Mouse (Mus musculus): ENCODE data around the gene Rnh1. TPM values are rescaled to one million over a fixed set of nuclear protein-coding genes. Genes with fewer than 3 reads are reported as not detected.

Rnh1 gene
- total and polyA plus RNA-seq, 3 experiments = 12.6 to 40.6 (median 16.3) TPM

DNA sequence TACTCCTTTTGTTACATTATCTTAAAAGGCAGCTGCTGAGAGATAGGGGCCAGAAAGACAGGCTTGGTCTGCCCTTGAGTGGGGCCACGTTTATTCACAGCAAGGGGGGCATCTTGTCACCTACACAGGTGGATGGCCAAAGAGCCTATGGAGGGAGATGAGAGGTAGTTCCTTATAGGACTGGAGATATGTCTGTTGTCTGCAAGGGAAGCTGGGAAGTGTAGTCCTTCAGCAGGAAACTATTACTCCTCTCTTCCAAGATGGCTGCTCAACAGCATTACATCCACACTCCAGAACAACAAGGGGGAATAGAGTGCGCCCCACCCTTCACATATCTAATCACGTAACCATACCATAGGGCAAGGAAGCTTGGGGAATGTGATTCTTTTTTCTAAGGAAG lies 53.2 kb downstream of the Rnh1 start:
- ATAC-seq (ENCODE audit: extremely low read depth, insufficient number of reproducible peaks, low FRiP score, poor library complexity, severe bottlenecking) (no peak), DNase-seq (ENCODE audit: low spot score) (no peak)
- H3K27me3 ChIP-seq (ENCODE audit: insufficient read depth, low read length) = peaks cover 37% of the 10 kb centered on the region
- no peak overlapping the region for H3K4me3 ChIP-seq (ENCODE audit: low read depth, low read length)
- H3K4me1 ChIP-seq (ENCODE audit: insufficient read depth, low read depth, low read length) = peaks cover 36% of the 10 kb centered on the region
- TF ChIP-seq CTCF (IDR thresholded peaks at IDR 0.05; ENCODE audit: low read depth, low read length) (no peak), TAL1 (conservative IDR thresholded peaks at IDR 0.05; ENCODE audit: low read depth, low read length) (no peak), GATA2 (IDR thresholded peaks at IDR 0.05; ENCODE audit: borderline replicate concordance, low read depth, low read length) (no peak), GATA1 (IDR thresholded peaks at IDR 0.05; ENCODE audit: borderline replicate concordance, low read length) (no peak), POLR2AphosphoS5 (IDR thresholded peaks at IDR 0.05; ENCODE audit: insufficient replicate concordance, low read depth, low read length) (no peak)
- no peaks in the 10 kb centered on the region for H3K36me3 ChIP-seq (replicated peaks)
- H3K9me3 ChIP-seq (replicated peaks) = no peaks in the 10 kb centered on the region

DNA sequence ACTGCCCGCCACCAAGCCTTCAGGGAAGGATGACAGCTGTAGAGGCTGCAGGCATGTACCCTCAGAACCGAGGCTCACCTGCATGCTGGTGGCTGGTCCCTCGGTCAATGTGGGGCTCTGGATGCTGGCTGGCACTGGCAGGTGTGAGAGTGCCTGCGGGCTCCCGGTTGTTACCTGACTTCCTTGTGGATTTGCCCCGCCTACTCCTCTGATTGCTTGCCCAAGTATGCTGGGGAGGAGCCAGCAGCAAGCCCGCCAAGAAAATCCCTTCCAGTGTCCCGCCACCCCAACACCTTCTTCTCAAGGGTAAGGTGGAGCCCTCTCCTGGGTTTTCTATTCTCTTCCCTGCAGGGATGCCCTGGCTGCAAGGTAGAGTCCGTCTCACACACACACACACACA lies 55.0 kb downstream of the Rnh1 start, which contains the start of gene Ano9:
Gene Ano9, minus strand, starts transcription at position 171 of the 400 bp plus-strand sequence.
- no peak for ATAC-seq (ENCODE audit: extremely low read depth, insufficient number of reproducible peaks, low FRiP score, poor library complexity, severe bottlenecking)
- H3K27me3 ChIP-seq (ENCODE audit: insufficient read depth, low read length) = peaks cover 50% of the 10 kb centered on the region
- no peak for TF ChIP-seq POLR2AphosphoS5 (IDR thresholded peaks at IDR 0.05; ENCODE audit: insufficient replicate concordance, low read depth, low read length)
- no peak for TF ChIP-seq GATA1 (IDR thresholded peaks at IDR 0.05; ENCODE audit: borderline replicate concordance, low read length)
- no peak for TF ChIP-seq TAL1 (conservative IDR thresholded peaks at IDR 0.05; ENCODE audit: low read depth, low read length)
- TF ChIP-seq CTCF (IDR thresholded peaks at IDR 0.05; ENCODE audit: low read depth, low read length) = no peak
- TF ChIP-seq GATA2 (IDR thresholded peaks at IDR 0.05; ENCODE audit: borderline replicate concordance, low read depth, low read length) = no peak
- H3K9me3 ChIP-seq (replicated peaks) = no peaks in the 10 kb centered on the region
- no peak within 1 kb of the TSS for H3K4me3 ChIP-seq (ENCODE audit: low read depth, low read length)
- H3K36me3 ChIP-seq (replicated peaks) = no peaks in the 10 kb centered on the region
- no peak for DNase-seq (ENCODE audit: low spot score)
- H3K4me1 ChIP-seq (ENCODE audit: insufficient read depth, low read depth, low read length) = peaks cover 26% of the 10 kb centered on the region

GRCm38 (mm10) chr7:141115874-141116273 lies 56.8 kb downstream of the Rnh1 start:
- peaks cover 16% of the 10 kb centered on the region for H3K4me1 ChIP-seq (ENCODE audit: insufficient read depth, low read depth, low read length)
- H3K4me3 ChIP-seq (ENCODE audit: low read depth, low read length) = no peak overlapping the region
- no peak for DNase-seq (ENCODE audit: low spot score)
- no peaks in the 10 kb centered on the region for H3K9me3 ChIP-seq (replicated peaks)
- peaks cover 58% of the 10 kb centered on the region for H3K27me3 ChIP-seq (ENCODE audit: insufficient read depth, low read length)
- no peaks in the 10 kb centered on the region for H3K36me3 ChIP-seq (replicated peaks)
- no peak for ATAC-seq (ENCODE audit: extremely low read depth, insufficient number of reproducible peaks, low FRiP score, poor library complexity, severe bottlenecking)
- TF ChIP-seq GATA2 (IDR thresholded peaks at IDR 0.05; ENCODE audit: borderline replicate concordance, low read depth, low read length) (no peak), CTCF (IDR thresholded peaks at IDR 0.05; ENCODE audit: low read depth, low read length) (no peak), TAL1 (conservative IDR thresholded peaks at IDR 0.05; ENCODE audit: low read depth, low read length) (no peak), GATA1 (IDR thresholded peaks at IDR 0.05; ENCODE audit: borderline replicate concordance, low read length) (no peak), POLR2AphosphoS5 (IDR thresholded peaks at IDR 0.05; ENCODE audit: insufficient replicate concordance, low read depth, low read length) (no peak)

Other genes with a start within 250 kb of the Rnh1 start
Only the 20 nearest of the 27 such genes appear.
- gene Ifitm3, start 162.1 kb downstream of the Rnh1 start, total RNA-seq (2014; fragmentation: Nextera tagmentation) = not detected in 2 replicates
- not detected in 2 replicates for gene Ifitm3, start 162.1 kb downstream of the Rnh1 start, total RNA-seq (2017)
- not detected in 2 replicates for gene Ifitm3, start 162.1 kb downstream of the Rnh1 start, polyA plus RNA-seq (2012)
- not detected in 2 replicates for gene Ifitm6, start 154.9 kb downstream of the Rnh1 start, total RNA-seq (2014; fragmentation: Nextera tagmentation)
- not detected in 2 replicates for gene Ifitm6, start 154.9 kb downstream of the Rnh1 start, total RNA-seq (2017)
- not detected in 2 replicates for gene Ifitm6, start 154.9 kb downstream of the Rnh1 start, polyA plus RNA-seq (2012)
- not detected in 2 replicates for gene Gm17387, start 143.7 kb downstream of the Rnh1 start, total RNA-seq (2014; fragmentation: Nextera tagmentation)
- gene Gm17387, start 143.7 kb downstream of the Rnh1 start, total RNA-seq (2017) = not detected in 2 replicates
- gene Gm17387, start 143.7 kb downstream of the Rnh1 start, polyA plus RNA-seq (2012) = not detected in 2 replicates
- not detected in 2 replicates for gene B4galnt4, start 111.8 kb downstream of the Rnh1 start, total RNA-seq (2014; fragmentation: Nextera tagmentation)
- gene B4galnt4, start 111.8 kb downstream of the Rnh1 start, total RNA-seq (2017) = 0.06 TPM in 1 of 2 replicates, not detected in the other
- not detected in 2 replicates for gene B4galnt4, start 111.8 kb downstream of the Rnh1 start, polyA plus RNA-seq (2012)
- not detected in 2 replicates for gene Pkp3, start 94.6 kb downstream of the Rnh1 start, total RNA-seq (2014; fragmentation: Nextera tagmentation)
- not detected in 2 replicates for gene Pkp3, start 94.6 kb downstream of the Rnh1 start, total RNA-seq (2017)
- not detected in 2 replicates for gene Pkp3, start 94.6 kb downstream of the Rnh1 start, polyA plus RNA-seq (2012)
- gene Sigirr, start 72.3 kb downstream of the Rnh1 start, total RNA-seq (2014; fragmentation: Nextera tagmentation) = 2.9 and 6.7 TPM in 2 replicates
- 6.1 and 8.6 TPM in 2 replicates for gene Sigirr, start 72.3 kb downstream of the Rnh1 start, total RNA-seq (2017)
- 6.2 and 6.9 TPM in 2 replicates for gene Sigirr, start 72.3 kb downstream of the Rnh1 start, polyA plus RNA-seq (2012)
- 0.23 TPM in 1 of 2 replicates, not detected in the other for gene Ano9, start 55.1 kb downstream of the Rnh1 start, total RNA-seq (2014; fragmentation: Nextera tagmentation)
- gene Ano9, start 55.1 kb downstream of the Rnh1 start, total RNA-seq (2017) = 0.06 and 1.7 TPM in 2 replicates
- not detected in 2 replicates for gene Ano9, start 55.1 kb downstream of the Rnh1 start, polyA plus RNA-seq (2012)
- gene Ptdss2, start 50.5 kb downstream of the Rnh1 start, total RNA-seq (2014; fragmentation: Nextera tagmentation) = 10.2 and 43.3 TPM in 2 replicates
- gene Ptdss2, start 50.5 kb downstream of the Rnh1 start, total RNA-seq (2017) = 3.9 and 4.5 TPM in 2 replicates
- 29.4 and 45.3 TPM in 2 replicates for gene Ptdss2, start 50.5 kb downstream of the Rnh1 start, polyA plus RNA-seq (2012)
- gene Hras, start 21.1 kb upstream of the Rnh1 start, total RNA-seq (2014; fragmentation: Nextera tagmentation) = 30.3 and 32.7 TPM in 2 replicates
- gene Hras, start 21.1 kb upstream of the Rnh1 start, total RNA-seq (2017) = 29.3 and 31.5 TPM in 2 replicates
- gene Hras, start 21.1 kb upstream of the Rnh1 start, polyA plus RNA-seq (2012) = 31.1 and 38.9 TPM in 2 replicates
- 2.3 and 2.8 TPM in 2 replicates for gene Lrrc56, start 21.3 kb upstream of the Rnh1 start, total RNA-seq (2014; fragmentation: Nextera tagmentation)
- gene Lrrc56, start 21.3 kb upstream of the Rnh1 start, total RNA-seq (2017) = 1.3 and 2.7 TPM in 2 replicates
- gene Lrrc56, start 21.3 kb upstream of the Rnh1 start, polyA plus RNA-seq (2012) = 3.3 and 4.0 TPM in 2 replicates
- gene Lmntd2, start 41.2 kb upstream of the Rnh1 start, total RNA-seq (2014; fragmentation: Nextera tagmentation) = 1.6 and 2.2 TPM in 2 replicates
- 0.52 and 0.93 TPM in 2 replicates for gene Lmntd2, start 41.2 kb upstream of the Rnh1 start, total RNA-seq (2017)
- 0.42 and 0.49 TPM in 2 replicates for gene Lmntd2, start 41.2 kb upstream of the Rnh1 start, polyA plus RNA-seq (2012)
- 15.6 and 51.8 TPM in 2 replicates for gene Rassf7, start 43.0 kb upstream of the Rnh1 start, total RNA-seq (2014; fragmentation: Nextera tagmentation)
- gene Rassf7, start 43.0 kb upstream of the Rnh1 start, total RNA-seq (2017) = 4.9 and 8.9 TPM in 2 replicates
- 14.1 and 16.8 TPM in 2 replicates for gene Rassf7, start 43.0 kb upstream of the Rnh1 start, polyA plus RNA-seq (2012)
- 73.1 and 77.4 TPM in 2 replicates for gene Phrf1, start 55.9 kb upstream of the Rnh1 start, total RNA-seq (2014; fragmentation: Nextera tagmentation)
- 45.1 and 61.4 TPM in 2 replicates for gene Phrf1, start 55.9 kb upstream of the Rnh1 start, total RNA-seq (2017)
- 159 and 173 TPM in 2 replicates for gene Phrf1, start 55.9 kb upstream of the Rnh1 start, polyA plus RNA-seq (2012)
- gene Irf7, start 93.6 kb upstream of the Rnh1 start, total RNA-seq (2014; fragmentation: Nextera tagmentation) = 1.6 and 2.5 TPM in 2 replicates
- 6.2 and 6.8 TPM in 2 replicates for gene Irf7, start 93.6 kb upstream of the Rnh1 start, total RNA-seq (2017)
- 12.9 and 17.6 TPM in 2 replicates for gene Irf7, start 93.6 kb upstream of the Rnh1 start, polyA plus RNA-seq (2012)
- not detected in 2 replicates for gene Cdhr5, start 103.9 kb upstream of the Rnh1 start, total RNA-seq (2014; fragmentation: Nextera tagmentation)
- 0.05 TPM in 1 of 2 replicates, not detected in the other for gene Cdhr5, start 103.9 kb upstream of the Rnh1 start, total RNA-seq (2017)
- gene Cdhr5, start 103.9 kb upstream of the Rnh1 start, polyA plus RNA-seq (2012) = not detected in 2 replicates
- gene Sct, start 106.3 kb upstream of the Rnh1 start, total RNA-seq (2014; fragmentation: Nextera tagmentation) = not detected in 2 replicates
- gene Sct, start 106.3 kb upstream of the Rnh1 start, total RNA-seq (2017) = not detected in 2 replicates
- not detected in 2 replicates for gene Sct, start 106.3 kb upstream of the Rnh1 start, polyA plus RNA-seq (2012)
- not detected in 2 replicates for gene Drd4, start 119.1 kb upstream of the Rnh1 start, total RNA-seq (2014; fragmentation: Nextera tagmentation)
- 0.38 TPM in 1 of 2 replicates, not detected in the other for gene Drd4, start 119.1 kb upstream of the Rnh1 start, total RNA-seq (2017)
- gene Drd4, start 119.1 kb upstream of the Rnh1 start, polyA plus RNA-seq (2012) = not detected in 2 replicates
- gene Deaf1, start 154.8 kb upstream of the Rnh1 start, total RNA-seq (2014; fragmentation: Nextera tagmentation) = 35.3 and 41.2 TPM in 2 replicates
- 22.9 and 27.0 TPM in 2 replicates for gene Deaf1, start 154.8 kb upstream of the Rnh1 start, total RNA-seq (2017)
- 55.8 and 61.7 TPM in 2 replicates for gene Deaf1, start 154.8 kb upstream of the Rnh1 start, polyA plus RNA-seq (2012)
- 22.5 and 24.4 TPM in 2 replicates for gene Tmem80, start 154.9 kb upstream of the Rnh1 start, total RNA-seq (2014; fragmentation: Nextera tagmentation)
- gene Tmem80, start 154.9 kb upstream of the Rnh1 start, total RNA-seq (2017) = 18.0 and 18.3 TPM in 2 replicates
- gene Tmem80, start 154.9 kb upstream of the Rnh1 start, polyA plus RNA-seq (2012) = 8.4 and 9.0 TPM in 2 replicates
- gene Eps8l2, start 166.0 kb upstream of the Rnh1 start, total RNA-seq (2014; fragmentation: Nextera tagmentation) = not detected in 2 replicates
- gene Eps8l2, start 166.0 kb upstream of the Rnh1 start, total RNA-seq (2017) = 0.33 TPM in 1 of 2 replicates, not detected in the other
- gene Eps8l2, start 166.0 kb upstream of the Rnh1 start, polyA plus RNA-seq (2012) = not detected in 2 replicates